ENCODE assay signal across 16 mouse cellular contexts in genomic region chr10:10555221-10555620, GRCm38 (mm10). TPM values are rescaled to one million over a fixed set of nuclear protein-coding genes. Genes with fewer than 3 reads are reported as not detected.
DNase-seq lines count a peak whose midpoint lies in the region; ATAC-seq and TF ChIP-seq lines count a peak whose summit lies in the region.
"Had no signal": no experiment of that assay in that cellular context is flagged by ENCODE, and none has a peak within 500 bp of the region (broad histone marks: within the 10 kb centered on the region; RNA-seq: fewer than 3 reads in every experiment).

No protein-coding gene starts in this region.

- WGBS in lung, embryonic 14.5 days, result 67% methylated on average over 5 of the region's 5 CpGs
- 48% methylated on average over 5 of the region's 5 CpGs for WGBS in stomach, embryonic 15.5 days

- no peak overlapping the region for H3K27ac ChIP-seq in lung, embryonic 14.5 days (ENCODE audit: low read depth)
- peak overlapping the region; percentile 1; the same call in 1 of the 2 replicates for H3K27ac ChIP-seq in stomach, embryonic 15.5 days
- H3K27ac ChIP-seq: embryonic facial prominence, embryonic 12.5 days; heart, embryonic 15.5 days; hindbrain, postnatal 0 days; kidney, embryonic 15.5 days; midbrain, embryonic 12.5 days had no signal

- peak; percentile 21 for DNase-seq in lung, embryonic 14.5 days
- DNase-seq in lung, postnatal 14 days, result no peak
- DNase-seq in Patski (ENCODE audit: low read depth, low spot score), result peak; percentile 65
- DNase-seq in brain, adult 2 months (ENCODE audit: low read depth, low spot score), result peak; percentile 41
- DNase-seq in ovary, postnatal 36 days (ENCODE audit: low spot score), result no peak
- DNase-seq in thymus, adult 18-20 months, result no peak
- DNase-seq: cerebellum, postnatal 14 days; gastrocnemius, postnatal 14 days; liver, postnatal 0 days had no signal

- H3K27me3 ChIP-seq in lung, embryonic 14.5 days (ENCODE audit: insufficient read depth, low read length), result no peaks in the 10 kb centered on the region
- H3K27me3 ChIP-seq in Patski, result no peaks in the 10 kb centered on the region
- no peaks in the 10 kb centered on the region for H3K27me3 ChIP-seq in stomach, embryonic 15.5 days (replicated peaks)
- H3K27me3 ChIP-seq: embryonic facial prominence, embryonic 12.5 days; heart, embryonic 15.5 days; kidney, embryonic 15.5 days had no signal

- peaks cover 3% of the 10 kb centered on the region; the same call in 1 of the 2 replicates for H3K4me1 ChIP-seq in lung, embryonic 14.5 days (ENCODE audit: insufficient read depth)
- H3K4me1 ChIP-seq in stomach, embryonic 15.5 days, result peaks cover 7% of the 10 kb centered on the region; the same call in 1 of the 2 replicates
- H3K4me1 ChIP-seq: embryonic facial prominence, embryonic 12.5 days; midbrain, embryonic 12.5 days had no signal

- POLR2A ChIA-PET in Patski (lab: Charles Lee), result no interaction called here

- H3K4me3 ChIP-seq in lung, embryonic 14.5 days (ENCODE audit: low read depth, low read length), result no peak overlapping the region
- H3K4me3 ChIP-seq in stomach, embryonic 15.5 days (replicated peaks), result no peak overlapping the region
- H3K4me3 ChIP-seq: embryonic facial prominence, embryonic 12.5 days; heart, embryonic 15.5 days; kidney, embryonic 15.5 days; midbrain, embryonic 12.5 days had no signal

- no peaks in the 10 kb centered on the region for H3K36me3 ChIP-seq in lung, embryonic 14.5 days (ENCODE audit: insufficient read depth)
- H3K36me3 ChIP-seq in stomach, embryonic 15.5 days, result no peaks in the 10 kb centered on the region
- H3K36me3 ChIP-seq: embryonic facial prominence, embryonic 12.5 days; heart, embryonic 15.5 days; kidney, embryonic 15.5 days; midbrain, embryonic 12.5 days had no signal

- no peak for ATAC-seq in lung, embryonic 14.5 days (ENCODE audit: insufficient read depth)
- ATAC-seq in Patski, result peak; percentile 61
- no peak for ATAC-seq in stomach, embryonic 15.5 days (ENCODE audit: insufficient read depth, low FRiP score, low read depth)
- ATAC-seq: forebrain, embryonic 14.5 days; hindbrain, postnatal 0 days; liver, postnatal 0 days had no signal

- in situ Hi-C loops in Patski (cut with MboI; ENCODE audit: low pct_unique_long_range_greater_than_20kb), result loop anchor here (5.0 to 10.0 kb wide), 2 partner anchors 148 to 740 kb away; no protein-coding TSS in a partner anchor

- CTCF ChIA-PET in Patski (lab: Charles Lee), result interaction anchor here (1.6 kb wide), 1 partner anchor 24 kb away, joined by 3 read pairs; no protein-coding TSS in a partner anchor

- no peak overlapping the region for H3K9ac ChIP-seq in lung, embryonic 14.5 days
- H3K9ac ChIP-seq in stomach, embryonic 15.5 days, result no peak overlapping the region
- H3K9ac ChIP-seq: embryonic facial prominence, embryonic 12.5 days; heart, embryonic 15.5 days; kidney, embryonic 15.5 days; liver, postnatal 0 days; midbrain, embryonic 12.5 days had no signal

- no peaks in the 10 kb centered on the region for H3K9me3 ChIP-seq in lung, embryonic 14.5 days (ENCODE audit: low read depth, low read length)
- no peaks in the 10 kb centered on the region for H3K9me3 ChIP-seq in stomach, embryonic 15.5 days
- H3K9me3 ChIP-seq: embryonic facial prominence, embryonic 12.5 days; heart, embryonic 15.5 days; kidney, embryonic 15.5 days; midbrain, embryonic 12.5 days had no signal

- TF ChIP-seq CTCF in lung, embryonic 14.5 days (IDR thresholded peaks at IDR 0.05; ENCODE audit: low read depth), result no peak
- TF ChIP-seq CTCF in Patski (IDR thresholded peaks at IDR 0.05), result no peak

- H3K4me2 ChIP-seq in lung, embryonic 14.5 days, result no peak overlapping the region
- no peak overlapping the region for H3K4me2 ChIP-seq in stomach, embryonic 15.5 days
- H3K4me2 ChIP-seq: embryonic facial prominence, embryonic 12.5 days; heart, embryonic 15.5 days; kidney, embryonic 15.5 days; midbrain, embryonic 12.5 days had no signal

RNA-seq across cellular contexts. Expression of gene Rab32, which starts 2.8 kb away (rescaled TPM):
- 25.7 and 26.2 TPM in 2 replicates for polyA plus RNA-seq in lung, embryonic 14.5 days (2014; fragmentation: Nextera tagmentation; extraction: Ambion mirVana)
- polyA plus RNA-seq in Patski (2021), result 18.6 TPM
- 26.4 TPM in 2 replicates for polyA plus RNA-seq in stomach, embryonic 15.5 days (2015; fragmentation: Nextera tagmentation; extraction: Ambion mirVana)

Comparison
In these comparisons a context has a peak if more than half of its experiments do, and no peak if none do; other contexts are left out.
1. DNase-seq: peak in lung, embryonic 14.5 days (single experiment), Patski (single experiment) and brain, adult 2 months (single experiment); none in lung, postnatal 14 days (single experiment), ovary, postnatal 36 days (single experiment) and thymus, adult 18-20 months (0 of 2).